Mouse (Mus musculus): ENCODE results near the gene Rab40b. TPM values are rescaled to one million over a fixed set of nuclear protein-coding genes. Genes with fewer than 3 reads are reported as not detected.
A peak's percentile ranks its signal among the peaks of the same experiment; 100 is the strongest.

The Rab40b gene
- total RNA-seq, 2 experiments from 2014 or later: 14.6 to 17.9 TPM

Small RNA genes lying within 50 kb of the gene (microRNA-seq; reads per million reads assigned to microRNA genes)
- gene Mir7236: 4.1 reads per million, percentile 6 among the genes with 10 or more reads in this experiment

Other genes starting within 250 kb of the Rab40b start
- not detected for gene Tex19.1, start 242.1 kb downstream of the Rab40b start, total RNA-seq (2021)
- gene Uts2r, start 228.0 kb downstream of the Rab40b start, total RNA-seq (2021): 1 to 10 TPM in 1 of 2 experiments, under 1 TPM in 1; 0.62 to 1.0 TPM
- 1 to 10 TPM; 5.7 to 7.1 TPM for gene Hexdc, start 183.8 kb downstream of the Rab40b start, total RNA-seq (2021)
- 10 to 100 TPM; 12.3 TPM for gene Ogfod3, start 183.5 kb downstream of the Rab40b start, total RNA-seq (2021)
- gene Cybc1, start 158.9 kb downstream of the Rab40b start, total RNA-seq (2021): 1 to 10 TPM; 2.6 to 2.9 TPM
- gene Narf, start 151.0 kb downstream of the Rab40b start, total RNA-seq (2021): 100 to 1,000 TPM in 1 of 2 experiments, 10 to 100 TPM in 1; 75.8 to 117 TPM
- gene Foxk2, start 128.3 kb downstream of the Rab40b start, total RNA-seq (2021): 10 to 100 TPM; 26.5 to 30.9 TPM
- gene Wdr45b, start 33.8 kb downstream of the Rab40b start, total RNA-seq (2021): 10 to 100 TPM; 16.0 to 19.1 TPM
- gene Fn3krp, start 33.1 kb upstream of the Rab40b start, total RNA-seq (2021): 1 to 10 TPM; 3.5 to 3.8 TPM
- 10 to 100 TPM; 18.3 to 24.5 TPM for gene Fn3k, start 46.7 kb upstream of the Rab40b start, total RNA-seq (2021)
- gene Tbcd, start 63.7 kb upstream of the Rab40b start, total RNA-seq (2021): 10 to 100 TPM; 14.7 to 15.6 TPM
- gene Zfp750, start 131.1 kb upstream of the Rab40b start, total RNA-seq (2021): under 1 TPM; 0.28 to 0.37 TPM

All from gastrocnemius, adult 18-20 months (tissue).